Mouse (Mus musculus) hindbrain, embryonic 13.5 days (tissue): ENCODE measurements around the gene Bach2. TPM values are rescaled to one million over a fixed set of nuclear protein-coding genes. Genes with fewer than 3 reads are reported as not detected.

Experiments
- ATAC-seq: fragments of 200-750 bp; cut with Nextera tagmentation; 2 replicates; pipeline ENCODE4 v1.8.0; 2017; ENCODE audit warnings: moderate TSS enrichment; ENCODE audit not compliant: low FRiP score
- H3K27ac ChIP-seq: fragments of 300-500 bp; sonication (generic); 2 replicates; pipeline ENCODE4 v1.5.1; 2015; ENCODE audit warnings: inconsistent platforms, mild to moderate bottlenecking, moderate library complexity
- H3K27me3 ChIP-seq: fragments of 300-500 bp; sonication (generic); 2 replicates; pipeline ENCODE4 v1.6.1; 2015; ENCODE audit warnings: mild to moderate bottlenecking, inconsistent platforms
- H3K36me3 ChIP-seq: fragments of 300-500 bp; sonication (generic); 2 replicates; pipeline ENCODE4 v1.6.1; 2015; ENCODE audit warnings: mild to moderate bottlenecking, inconsistent platforms
- H3K4me1 ChIP-seq: fragments of 300-500 bp; sonication (generic); replicated peaks from 2 replicates; pipeline ENCODE4 v1.6.1; 2015; ENCODE audit warnings: inconsistent platforms
- H3K4me2 ChIP-seq: fragments of 300-500 bp; sonication (generic); 2 replicates; pipeline ENCODE4 v1.6.1; 2015; ENCODE audit warnings: inconsistent platforms, mild to moderate bottlenecking, moderate library complexity
- H3K4me3 ChIP-seq: fragments of 300-500 bp; sonication (generic); 2 replicates; pipeline ENCODE4 v1.5.1; 2015; ENCODE audit warnings: mild to moderate bottlenecking, inconsistent platforms
- H3K9ac ChIP-seq: fragments of 300-500 bp; sonication (generic); 2 replicates; pipeline ENCODE4 v1.6.1; 2015; ENCODE audit warnings: mild to moderate bottlenecking, inconsistent platforms
- H3K9me3 ChIP-seq: fragments of 300-500 bp; sonication (generic); 2 replicates; pipeline ENCODE4 v1.6.1; 2016; ENCODE audit warnings: inconsistent platforms
- WGBS: fragments of 180-500 bp; shearing (Covaris S2); methylation state at CpG from one replicate; pipeline ENCODE4 v1.1.7; 2015; 5-methylcytosine and 5-hydroxymethylcytosine counted together
- polyA plus RNA-seq: library from polyadenylated mRNA; unstranded; fragments of >200 nt; fragmentation: Nextera tagmentation; extraction: Ambion mirVana; gene quantifications from 2 replicates; pipeline ENCODE4 v1.2.1, GENCODE M21; 2015

The Bach2 gene
- polyA plus RNA-seq, 1 experiment from 2014 or later = 28.5 TPM

DNA sequence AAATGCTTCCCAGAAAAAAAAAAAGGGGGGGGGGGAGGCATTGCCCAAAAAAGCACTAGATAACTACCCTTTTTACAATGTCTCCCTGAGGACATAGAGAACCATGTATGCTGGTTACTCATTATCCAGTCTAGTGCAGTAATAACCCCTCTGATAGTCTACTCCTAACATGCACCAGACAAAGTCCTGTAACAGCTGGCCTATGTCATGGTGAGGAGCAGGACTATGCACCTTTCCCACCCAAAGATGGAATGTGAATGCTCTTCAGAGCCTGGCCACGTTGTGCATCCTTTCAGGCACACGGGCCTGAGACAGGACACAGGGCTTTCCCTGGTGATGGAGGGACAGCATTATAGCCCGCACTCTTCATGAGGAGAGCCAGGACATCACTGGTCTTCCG, 299.9 kb downstream of the Bach2 start:
- no peak overlapping the region for H3K4me2 ChIP-seq
- ATAC-seq = peak; percentile 40
- no peak overlapping the region for H3K4me3 ChIP-seq
- no peaks in the 10 kb centered on the region for H3K27me3 ChIP-seq
- no peaks in the 10 kb centered on the region for H3K9me3 ChIP-seq
- H3K27ac ChIP-seq = peak overlapping the region; percentile 86
- peaks cover 45% of the 10 kb centered on the region for H3K4me1 ChIP-seq
- no peaks in the 10 kb centered on the region for H3K36me3 ChIP-seq
- WGBS = 77% methylated on average over 4 of the region's 4 CpGs
- H3K9ac ChIP-seq = peak overlapping the region; percentile 43; the same call in 1 of the 2 replicates

DNA sequence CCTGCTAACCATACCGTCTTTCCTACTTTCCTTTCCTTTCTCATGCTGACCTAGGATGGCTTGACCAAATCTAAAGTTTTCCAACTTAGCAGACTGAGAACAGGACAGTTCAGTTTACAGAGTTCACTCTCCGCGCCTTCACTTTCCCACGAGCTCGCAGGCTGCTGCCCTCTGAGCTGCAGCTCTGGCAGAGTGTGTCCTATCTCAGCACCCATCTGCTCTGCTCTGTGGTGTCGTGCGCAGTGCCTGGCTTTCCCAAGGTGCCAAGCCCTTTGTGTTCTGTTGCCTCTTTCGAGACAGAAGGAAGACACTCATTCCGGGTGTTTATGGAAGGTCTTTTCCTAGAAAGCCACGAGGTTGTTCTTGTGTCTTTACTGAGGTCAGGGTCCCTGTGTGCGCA, 300.4 kb downstream of the Bach2 start:
- no peak overlapping the region for H3K4me2 ChIP-seq
- ATAC-seq = no peak

DNA sequence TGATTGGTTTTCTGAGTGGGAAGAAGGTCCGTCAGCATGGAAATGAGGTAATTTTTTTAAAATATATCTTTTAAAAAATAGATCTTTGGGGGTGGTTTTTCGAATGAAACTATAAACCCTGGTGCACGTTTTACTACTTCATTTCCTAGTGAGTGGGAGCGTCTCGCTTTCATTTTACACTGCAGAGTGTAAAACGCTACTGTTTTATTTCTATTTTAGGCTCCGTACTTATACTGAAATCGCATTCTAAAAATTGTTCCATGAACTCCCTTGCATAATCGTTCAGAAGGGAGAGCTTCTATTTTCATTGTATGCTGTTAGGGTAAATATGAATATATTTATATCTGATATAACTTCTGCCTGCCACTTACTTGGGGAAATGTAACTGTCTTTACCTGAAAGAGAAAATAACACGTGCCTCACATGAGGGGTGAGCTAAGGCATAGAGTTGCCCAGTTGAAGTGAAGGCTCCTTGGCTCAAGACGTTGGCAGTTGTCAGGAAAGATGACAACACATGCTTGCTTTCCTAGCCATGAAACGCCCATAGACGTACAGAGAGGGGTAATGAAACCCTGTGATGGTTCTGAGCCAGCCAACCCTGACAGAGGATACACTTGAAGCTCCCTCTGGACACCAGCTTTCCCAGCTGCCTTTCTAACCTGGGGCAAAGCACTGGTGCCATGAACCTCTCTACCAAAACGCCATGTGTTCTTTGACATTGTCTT, 306.4 kb downstream of the Bach2 start:
- Histone ChIP-seq H3K27ac (no peak overlapping the region), H3K9me3 (no peaks in the 10 kb centered on the region), H3K27me3 (no peaks in the 10 kb centered on the region), H3K4me3 (no peak overlapping the region), H3K4me1 (no peaks in the 10 kb centered on the region), H3K9ac (no peak overlapping the region), H3K4me2 (no peak overlapping the region), H3K36me3 (no peaks in the 10 kb centered on the region)
- 87% methylated on average over 14 of the region's 14 CpGs for WGBS
- no peak for ATAC-seq

More for the DNA sequence above, 300.4 kb downstream of the Bach2 start:
- 76% methylated on average over 11 of the region's 11 CpGs for WGBS
- no peak overlapping the region for H3K4me3 ChIP-seq
- H3K27ac ChIP-seq = peak overlapping the region; percentile 86
- H3K4me1 ChIP-seq = peaks cover 40% of the 10 kb centered on the region
- H3K27me3 ChIP-seq = no peaks in the 10 kb centered on the region
- H3K36me3 ChIP-seq = no peaks in the 10 kb centered on the region
- H3K9me3 ChIP-seq = no peaks in the 10 kb centered on the region
- peak overlapping the region; percentile 43; the same call in 1 of the 2 replicates for H3K9ac ChIP-seq

DNA sequence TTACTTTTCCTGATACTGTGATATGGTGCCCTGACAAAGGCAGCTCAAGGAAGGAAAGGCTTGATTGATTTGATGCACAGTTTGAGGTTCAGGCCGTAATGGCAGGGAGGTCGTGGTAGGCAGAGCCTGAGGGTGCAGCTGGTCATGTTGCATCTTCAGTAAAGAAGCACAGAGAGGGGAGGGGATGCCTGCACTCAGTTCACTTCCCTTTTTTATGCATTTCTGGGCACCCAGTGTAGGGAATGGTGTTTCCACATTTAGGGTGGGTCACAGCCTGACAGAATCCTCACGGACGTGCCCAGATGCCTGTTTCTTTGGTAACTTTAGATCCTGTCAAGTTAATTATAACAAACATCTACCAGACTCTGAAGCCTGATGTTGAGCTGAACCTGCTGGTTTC, 306.9 kb downstream of the Bach2 start:
- ATAC-seq = no peak
- H3K4me2 ChIP-seq = no peak overlapping the region
- no peak overlapping the region for H3K9ac ChIP-seq
- WGBS = 86% methylated on average over 4 of the region's 4 CpGs
- H3K4me3 ChIP-seq = no peak overlapping the region
- no peaks in the 10 kb centered on the region for H3K36me3 ChIP-seq
- no peak overlapping the region for H3K27ac ChIP-seq
- no peaks in the 10 kb centered on the region for H3K4me1 ChIP-seq
- no peaks in the 10 kb centered on the region for H3K9me3 ChIP-seq
- H3K27me3 ChIP-seq = no peaks in the 10 kb centered on the region

DNA sequence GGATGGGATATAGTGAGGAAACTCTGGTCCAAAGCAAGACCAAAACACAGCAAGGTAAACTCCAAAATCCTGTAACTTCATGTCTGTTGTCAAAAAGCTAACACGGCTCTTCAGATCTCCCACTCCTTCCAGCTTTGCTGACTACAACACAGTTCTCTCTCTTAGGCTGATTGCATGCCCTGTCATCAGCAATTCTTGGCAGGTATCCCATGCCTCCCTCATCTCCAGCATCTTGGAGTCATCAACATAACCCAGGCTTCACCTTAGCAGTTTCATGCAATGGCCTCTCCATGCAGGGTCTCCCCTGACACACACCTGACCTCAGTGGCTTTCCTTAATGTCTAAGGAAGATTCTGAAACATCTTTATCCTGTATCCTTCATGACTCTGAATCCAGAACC, 310.5 kb downstream of the Bach2 start:
- no peak overlapping the region for H3K4me3 ChIP-seq
- no peak overlapping the region for H3K27ac ChIP-seq
- WGBS = 85% methylated on average over 1 of the region's 1 CpGs
- no peaks in the 10 kb centered on the region for H3K27me3 ChIP-seq
- H3K9me3 ChIP-seq = no peaks in the 10 kb centered on the region
- no peak overlapping the region for H3K9ac ChIP-seq
- 0 out of 2 replicates have a peak, but pooled peaks cover 2% of the 10 kb centered on the region for H3K4me1 ChIP-seq
- no peaks in the 10 kb centered on the region for H3K36me3 ChIP-seq
- no peak overlapping the region for H3K4me2 ChIP-seq
- ATAC-seq = no peak

DNA sequence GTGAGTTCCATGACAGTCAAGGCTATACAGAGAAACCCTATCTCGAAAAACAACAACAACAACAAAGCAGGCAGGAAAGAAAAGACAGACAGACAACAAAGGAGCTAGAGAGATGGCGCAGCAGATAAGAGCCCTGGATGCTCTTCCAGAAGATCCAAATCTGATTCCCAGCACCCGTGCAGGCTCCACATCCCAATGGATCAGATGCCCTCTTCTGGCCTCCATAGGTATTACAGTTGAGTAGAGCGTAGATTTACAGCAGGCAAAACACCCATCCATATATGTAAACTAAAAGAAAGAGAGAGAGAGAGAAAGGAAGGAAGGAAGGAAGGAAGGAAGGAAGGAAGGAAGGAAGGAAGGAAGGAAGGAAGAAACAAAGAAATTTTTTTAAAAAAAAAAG, 312.7 kb downstream of the Bach2 start:
- no peak overlapping the region for H3K4me3 ChIP-seq
- ATAC-seq = no peak
- no peak overlapping the region for H3K9ac ChIP-seq
- 0 out of 2 replicates have a peak, but pooled peaks cover 2% of the 10 kb centered on the region for H3K4me1 ChIP-seq
- WGBS = 38% methylated on average over 4 of the region's 4 CpGs
- no peaks in the 10 kb centered on the region for H3K9me3 ChIP-seq
- H3K27me3 ChIP-seq = no peaks in the 10 kb centered on the region
- no peak overlapping the region for H3K4me2 ChIP-seq
- H3K36me3 ChIP-seq = no peaks in the 10 kb centered on the region
- no peak overlapping the region for H3K27ac ChIP-seq

DNA sequence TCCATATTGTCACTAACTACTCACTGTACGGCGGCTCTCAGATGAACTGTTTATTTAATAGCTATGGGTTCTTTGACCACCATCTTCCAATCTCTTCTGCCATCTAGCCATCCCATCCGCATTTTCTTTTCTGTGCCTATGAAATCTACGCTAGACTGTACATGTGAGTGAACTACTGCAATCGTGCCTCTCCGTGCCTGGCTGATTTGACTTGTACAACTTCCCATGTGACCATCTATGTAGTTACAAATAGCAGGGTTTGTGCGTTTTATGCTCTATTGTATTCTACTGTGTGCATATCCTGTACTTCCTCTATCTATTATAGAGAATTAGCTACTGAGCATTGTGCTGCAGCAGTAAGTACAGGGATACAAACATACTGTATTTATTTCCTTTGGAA, 316.9 kb downstream of the Bach2 start:
- H3K4me3 ChIP-seq = no peak overlapping the region
- no peak for ATAC-seq
- H3K9ac ChIP-seq = no peak overlapping the region
- no peak overlapping the region for H3K4me2 ChIP-seq
- peaks cover 7% of the 10 kb centered on the region for H3K4me1 ChIP-seq
- H3K27ac ChIP-seq = no peak overlapping the region
- no peaks in the 10 kb centered on the region for H3K27me3 ChIP-seq
- no peaks in the 10 kb centered on the region for H3K9me3 ChIP-seq
- WGBS = 89% methylated on average over 7 of the region's 7 CpGs
- H3K36me3 ChIP-seq = no peaks in the 10 kb centered on the region

DNA sequence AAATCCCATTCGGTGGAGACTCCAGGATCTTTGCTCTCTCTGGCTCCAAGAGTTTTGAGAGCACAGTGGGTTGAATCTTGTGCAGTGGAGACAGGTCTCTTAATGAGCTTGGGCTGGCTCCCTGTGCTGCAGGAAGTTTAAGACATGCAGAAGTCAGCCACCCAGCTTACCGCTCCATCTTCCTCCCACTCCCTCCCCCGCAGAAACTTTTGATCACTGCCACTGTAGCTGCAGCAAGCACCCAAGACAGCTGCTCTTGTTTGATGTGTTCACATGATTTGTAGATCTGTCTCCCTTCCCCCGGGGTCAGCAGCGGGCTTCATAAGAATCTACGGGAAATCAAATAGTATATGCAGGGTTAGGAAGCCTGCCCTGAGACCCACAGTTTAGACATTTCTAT, 321.6 kb downstream of the Bach2 start:
- H3K4me2 ChIP-seq = no peak overlapping the region
- 43% methylated on average over 6 of the region's 6 CpGs for WGBS
- peaks cover 29% of the 10 kb centered on the region for H3K4me1 ChIP-seq
- no peaks in the 10 kb centered on the region for H3K9me3 ChIP-seq
- H3K27ac ChIP-seq = peak overlapping the region; percentile 89; the same call in 1 of the 2 replicates
- H3K36me3 ChIP-seq = peaks cover 31% of the 10 kb centered on the region
- no peak overlapping the region for H3K4me3 ChIP-seq
- H3K9ac ChIP-seq = no peak overlapping the region
- ATAC-seq = no peak
- H3K27me3 ChIP-seq = no peaks in the 10 kb centered on the region

DNA sequence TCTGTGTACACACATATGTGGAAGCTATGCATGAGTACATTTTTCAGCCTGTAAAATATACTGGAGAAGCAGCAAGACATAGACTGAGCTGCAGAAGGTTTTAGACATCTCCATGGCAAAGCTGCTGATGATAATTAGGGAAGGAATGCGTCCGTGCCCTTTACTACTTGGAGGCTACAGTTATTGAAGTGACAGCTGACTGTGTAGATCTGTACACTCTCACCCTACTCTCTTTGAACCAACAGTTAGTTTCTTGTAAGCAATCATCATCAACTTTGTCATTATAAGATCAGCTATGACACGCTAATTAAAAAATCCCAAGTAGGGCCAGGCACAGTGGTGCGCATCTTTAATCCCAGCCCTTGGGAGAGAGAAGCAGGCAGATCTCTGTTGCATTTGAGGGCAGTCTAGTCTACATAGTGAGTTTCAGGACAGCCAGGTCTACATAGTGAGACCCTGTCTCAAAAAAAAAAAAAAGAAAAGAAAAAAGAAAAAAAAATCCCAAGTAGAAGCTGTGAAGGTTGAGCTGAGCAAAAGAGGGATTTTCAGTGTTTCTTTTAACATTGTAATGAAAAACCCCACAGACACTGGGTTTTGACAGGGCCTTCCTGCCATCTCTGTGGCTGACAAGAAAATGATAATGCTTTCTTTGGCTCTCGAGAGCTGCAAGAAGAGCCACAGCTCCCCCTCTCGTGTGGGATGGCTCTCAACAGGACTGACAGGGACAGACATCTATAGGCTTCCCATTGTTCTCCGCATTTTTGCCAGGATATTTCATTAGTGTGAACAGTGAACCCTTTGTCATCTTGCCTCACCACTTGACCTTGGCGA, 322.3 kb downstream of the Bach2 start:
- peaks cover 34% of the 10 kb centered on the region for H3K36me3 ChIP-seq
- H3K27me3 ChIP-seq = no peaks in the 10 kb centered on the region
- peak overlapping the region; percentile 56 for H3K9ac ChIP-seq
- peak; percentile 41; the same call in 1 of the 2 replicates for ATAC-seq
- 29% methylated on average over 8 of the region's 8 CpGs for WGBS
- H3K9me3 ChIP-seq = no peaks in the 10 kb centered on the region
- no peak overlapping the region for H3K4me3 ChIP-seq
- H3K27ac ChIP-seq = peak overlapping the region; percentile 89
- H3K4me1 ChIP-seq = peaks cover 29% of the 10 kb centered on the region
- peak overlapping the region; percentile 32 for H3K4me2 ChIP-seq

DNA sequence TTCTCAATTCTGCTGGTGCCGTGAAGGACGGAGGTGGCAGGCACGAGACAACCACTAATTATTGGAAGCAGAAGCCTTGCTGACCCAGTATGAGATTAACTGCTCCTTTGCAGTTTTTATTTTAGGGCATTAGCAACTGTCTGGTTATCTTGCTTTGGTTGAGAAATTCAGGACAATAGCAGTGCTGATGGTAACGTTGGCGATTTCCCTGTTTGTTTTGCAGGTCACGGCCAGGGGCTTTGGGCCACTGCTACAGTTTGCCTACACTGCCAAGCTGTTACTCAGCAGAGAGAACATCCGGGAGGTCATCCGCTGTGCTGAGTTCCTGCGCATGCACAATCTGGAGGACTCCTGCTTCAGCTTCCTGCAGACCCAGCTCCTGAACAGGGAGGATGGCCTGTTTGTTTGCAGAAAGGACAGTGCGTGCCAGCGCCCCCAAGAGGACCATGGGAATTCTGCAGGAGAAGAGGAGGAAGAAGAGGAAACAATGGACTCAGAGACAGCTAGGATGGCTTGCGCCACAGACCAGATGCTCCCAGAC, 323.0 kb downstream of the Bach2 start:
- Histone ChIP-seq H3K36me3 (peaks cover 40% of the 10 kb centered on the region), H3K4me3 (no peak overlapping the region), H3K4me2 (peak overlapping the region; percentile 32), H3K27me3 (no peaks in the 10 kb centered on the region), H3K4me1 (peaks cover 29% of the 10 kb centered on the region), H3K27ac (peak overlapping the region; percentile 89), H3K9me3 (no peaks in the 10 kb centered on the region), H3K9ac (peak overlapping the region; percentile 56)
- peak; percentile 75 for ATAC-seq
- 33% methylated on average over 12 of the region's 12 CpGs for WGBS

DNA sequence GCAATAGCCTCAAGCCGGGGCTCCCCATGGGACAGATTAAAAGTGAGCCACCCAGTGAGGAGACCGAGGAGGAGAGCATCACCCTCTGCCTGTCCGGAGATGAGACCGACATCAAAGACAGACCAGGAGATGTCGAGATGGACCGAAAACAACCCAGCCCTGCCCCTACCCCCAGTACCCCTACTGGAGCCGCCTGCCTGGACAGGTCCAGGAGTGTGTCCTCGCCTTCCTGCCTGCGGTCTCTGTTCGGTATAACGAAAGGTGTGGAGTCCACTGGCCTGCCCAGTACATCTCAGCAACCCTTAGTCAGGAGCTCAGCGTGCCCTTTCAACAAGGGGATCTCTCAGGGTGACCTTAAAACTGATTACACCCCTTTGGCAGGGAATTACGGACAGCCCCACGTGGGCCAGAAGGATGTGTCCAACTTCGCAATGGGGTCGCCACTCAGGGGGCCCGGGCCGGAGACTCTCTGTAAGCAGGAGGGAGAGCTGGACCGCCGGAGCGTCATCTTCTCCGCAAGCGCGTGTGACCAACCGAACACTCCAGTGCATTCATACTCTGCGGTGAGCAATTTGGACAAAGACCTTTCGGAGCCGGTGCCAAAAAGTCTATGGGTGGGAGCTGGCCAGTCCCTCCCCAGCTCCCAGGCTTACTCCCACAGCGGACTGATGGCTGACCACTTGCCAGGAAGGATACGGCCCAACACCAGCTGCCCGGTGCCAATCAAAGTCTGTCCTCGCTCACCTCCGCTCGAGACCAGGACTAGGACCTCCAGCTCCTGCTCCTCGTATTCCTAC, 323.9 kb downstream of the Bach2 start:
- Histone ChIP-seq H3K4me2 (no peak overlapping the region), H3K27me3 (no peaks in the 10 kb centered on the region), H3K9ac (no peak overlapping the region), H3K36me3 (peaks cover 40% of the 10 kb centered on the region), H3K27ac (peak overlapping the region; percentile 89), H3K4me3 (no peak overlapping the region), H3K4me1 (peaks cover 29% of the 10 kb centered on the region), H3K9me3 (no peaks in the 10 kb centered on the region)
- ATAC-seq = 0 out of 2 replicates have a peak, but pooled peaks have one; percentile 34
- WGBS = 95% methylated on average over 35 of the region's 35 CpGs

DNA sequence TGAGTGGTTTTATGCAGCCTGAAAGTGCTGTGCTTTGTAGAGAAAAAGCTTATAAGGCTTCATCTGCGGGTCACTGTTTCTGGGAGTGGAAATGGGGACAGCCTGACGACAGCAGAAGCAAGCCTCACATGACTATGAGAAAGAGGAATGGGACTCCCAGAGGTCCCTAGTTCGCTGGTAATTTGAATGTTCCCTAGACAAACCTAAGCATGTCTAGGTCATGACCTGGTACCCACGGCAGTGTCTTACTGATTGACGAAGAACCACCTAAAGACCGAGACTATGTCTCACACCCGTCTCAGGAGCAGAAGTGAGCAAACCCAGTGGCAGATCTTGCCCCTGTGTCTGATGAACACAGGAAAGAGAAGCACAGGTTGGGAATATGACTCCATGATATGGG, 325.8 kb downstream of the Bach2 start:
- Histone ChIP-seq H3K27ac (no peak overlapping the region), H3K4me2 (no peak overlapping the region), H3K4me1 (peaks cover 41% of the 10 kb centered on the region), H3K4me3 (no peak overlapping the region), H3K27me3 (no peaks in the 10 kb centered on the region), H3K9me3 (no peaks in the 10 kb centered on the region), H3K9ac (no peak overlapping the region), H3K36me3 (peaks cover 40% of the 10 kb centered on the region)
- WGBS = 86% methylated on average over 7 of the region's 7 CpGs
- ATAC-seq = no peak
